Mouse (Mus musculus) myocyte (in vitro differentiated cells): Measurements from ENCODE around the gene Myo5a. TPM values are rescaled to one million over a fixed set of nuclear protein-coding genes. Genes with fewer than 3 reads are reported as not detected.

ENCODE experiments used
- H3K27me3 ChIP-seq: one replicate; pipeline ENCODE4 v1.6.1; 2011; ENCODE audit not compliant: control insufficient read depth, insufficient read depth, insufficient read length
- H3K36me3 ChIP-seq: one replicate; pipeline ENCODE4 v1.6.1; 2011; ENCODE audit not compliant: control insufficient read depth, insufficient read depth
- H3K4me2 ChIP-seq: one replicate; pipeline ENCODE4 v1.6.1; 2011; ENCODE audit warnings: low read depth, control low read depth
- H3K4me3 ChIP-seq: one replicate; pipeline ENCODE4 v1.5.1; 2011; ENCODE audit warnings: mild to moderate bottlenecking, control low read depth, moderate library complexity
- H3K79me2 ChIP-seq: one replicate; pipeline ENCODE4 v1.6.1; 2011; ENCODE audit not compliant: control insufficient read depth, insufficient read depth
- H3ac ChIP-seq: one replicate; pipeline ENCODE4 v1.6.1; 2011; ENCODE audit not compliant: control insufficient read depth, insufficient read length
- CEBPB ChIP-seq: IDR thresholded peaks from 2 replicates; pipeline ENCODE4 v1.6.1; 2011; ENCODE audit warnings: mild to moderate bottlenecking, moderate library complexity; ENCODE audit not compliant: poor library complexity, insufficient read depth, severe bottlenecking
- E2F4 ChIP-seq: IDR thresholded peaks from one replicate; pipeline ENCODE4 v1.6.1; 2011; ENCODE audit warnings: mild to moderate bottlenecking, control low read depth, moderate library complexity; ENCODE audit not compliant: insufficient read depth
- MAX ChIP-seq: IDR thresholded peaks from one replicate; pipeline ENCODE4 v1.6.1; 2011; ENCODE audit warnings: low read depth, mild to moderate bottlenecking, control low read depth
- MYOD1 ChIP-seq, 3 experiments: IDR thresholded peaks; one replicate each; pipeline ENCODE4 v1.6.1; 2011; ENCODE audit warnings: control low read depth in 2 of 3, low read depth in 2 of 3, mild to moderate bottlenecking in 2 of 3, moderate library complexity in 1 of 3; ENCODE audit not compliant: insufficient read length in 2 of 3, control insufficient read depth in 1 of 3
- MYOG ChIP-seq, 3 experiments: IDR thresholded peaks; one replicate each; pipeline ENCODE4 v1.6.1; 2011; ENCODE audit warnings: control low read depth in 2 of 3, low read depth in 2 of 3, mild to moderate bottlenecking in 2 of 3; ENCODE audit not compliant: insufficient read length in 2 of 3, control insufficient read depth in 1 of 3, insufficient read depth in 1 of 3
- POLR2A ChIP-seq: IDR thresholded peaks from one replicate; pipeline ENCODE4 v1.6.1; 2011; ENCODE audit warnings: low read depth, mild to moderate bottlenecking, control low read depth, moderate library complexity; ENCODE audit not compliant: insufficient read length
- POLR2AphosphoS2 ChIP-seq: IDR thresholded peaks from one replicate; pipeline ENCODE4 v1.6.1; 2011; ENCODE audit warnings: low read depth, control low read depth; ENCODE audit not compliant: insufficient read length
- REST ChIP-seq: IDR thresholded peaks from one replicate; pipeline ENCODE4 v1.6.1; 2011; ENCODE audit warnings: mild to moderate bottlenecking, control low read depth, moderate library complexity; ENCODE audit not compliant: insufficient read depth, insufficient read length
- SRF ChIP-seq: IDR thresholded peaks from one replicate; pipeline ENCODE4 v1.6.1; 2011; ENCODE audit warnings: low read depth; ENCODE audit not compliant: control insufficient read depth, insufficient read length
- TCF12 ChIP-seq: IDR thresholded peaks from one replicate; pipeline ENCODE4 v1.6.1; 2011; ENCODE audit warnings: mild to moderate bottlenecking, control low read depth; ENCODE audit not compliant: poor library complexity, insufficient read depth, severe bottlenecking
- TCF3 ChIP-seq: IDR thresholded peaks from one replicate; pipeline ENCODE4 v1.6.1; 2011; ENCODE audit warnings: low read depth, control low read depth; ENCODE audit not compliant: insufficient read length
- USF1 ChIP-seq: IDR thresholded peaks from one replicate; pipeline ENCODE4 v1.6.1; 2011; ENCODE audit warnings: low read depth, mild to moderate bottlenecking, control low read depth, moderate library complexity
- polyA plus RNA-seq: library from polyadenylated mRNA; unstranded; fragments of >200 nt; fragmentation: generic; extraction: Trizol; gene quantifications from one replicate; pipeline ENCODE4 v1.2.1, GENCODE M21; 2012; ENCODE audit warnings: missing spikeins

The Myo5a gene
- polyA plus RNA-seq, 1 experiment: 15.4 TPM

DNA sequence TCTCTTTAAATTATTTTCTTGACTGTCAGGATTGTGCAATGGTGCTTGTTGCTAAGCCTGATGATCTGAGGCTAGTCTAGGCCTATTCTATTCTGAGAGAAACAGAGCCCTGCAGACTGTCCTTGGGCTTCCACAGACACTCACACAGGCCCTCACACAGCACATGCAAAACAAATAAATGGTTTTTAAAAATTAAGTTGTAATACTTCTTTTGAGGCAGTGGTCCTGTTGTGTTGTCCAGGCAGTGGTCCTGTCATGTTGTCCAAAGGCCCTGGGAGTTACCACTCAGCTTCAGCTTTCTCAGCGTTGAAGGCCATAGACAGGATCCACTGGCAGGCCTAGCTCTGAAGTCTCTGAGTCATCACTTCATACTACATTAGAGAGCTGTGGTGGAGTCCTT, 130.7 kb downstream of the Myo5a start:
- no peak overlapping the region for H3K4me2 ChIP-seq
- TF ChIP-seq MYOG (IDR thresholded peaks at IDR 0.05; ENCODE audit: control insufficient read depth in 1 of 3, insufficient read depth in 1 of 3, insufficient read length in 2 of 3, low read depth in 2 of 3): no peak
- no peak for TF ChIP-seq POLR2AphosphoS2
- no peak for TF ChIP-seq TCF3
- no peak for TF ChIP-seq MAX
- no peak for TF ChIP-seq POLR2A
- no peak for TF ChIP-seq TCF12
- no peak for TF ChIP-seq MYOD1 (IDR thresholded peaks at IDR 0.05; ENCODE audit: control insufficient read depth in 1 of 3, insufficient read length in 2 of 3, low read depth in 2 of 3)
- TF ChIP-seq CEBPB: no peak
- TF ChIP-seq USF1: no peak
- TF ChIP-seq E2F4: no peak
- TF ChIP-seq SRF: no peak
- H3K27me3 ChIP-seq: no peaks in the 10 kb centered on the region
- H3K36me3 ChIP-seq: peaks cover 54% of the 10 kb centered on the region
- H3ac ChIP-seq: no peak overlapping the region
- H3K79me2 ChIP-seq: no peaks in the 10 kb centered on the region
- H3K4me3 ChIP-seq: no peak overlapping the region

DNA sequence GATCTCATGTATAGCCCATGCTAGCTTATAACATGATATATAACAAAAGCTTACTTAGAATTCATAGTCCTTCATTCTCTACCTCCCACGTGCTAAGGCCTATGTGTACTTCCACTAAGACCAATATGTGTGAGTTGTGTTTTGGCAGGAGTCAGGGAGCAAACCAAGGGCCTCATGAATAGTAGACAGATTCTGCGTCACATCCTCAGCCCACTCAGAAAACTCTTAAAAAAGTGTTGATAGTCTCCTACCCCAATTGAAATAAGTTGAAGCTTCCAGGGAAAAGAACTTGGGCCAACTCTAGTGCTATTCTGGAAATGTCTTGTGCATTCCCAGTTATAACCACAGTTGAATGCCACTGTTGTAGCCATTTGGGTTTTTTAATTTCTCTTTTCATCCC, 131.2 kb downstream of the Myo5a start:
- Histone ChIP-seq H3K27me3 (no peaks in the 10 kb centered on the region), H3K4me3 (no peak overlapping the region), H3ac (no peak overlapping the region), H3K4me2 (no peak overlapping the region), H3K36me3 (peaks cover 54% of the 10 kb centered on the region), H3K79me2 (no peaks in the 10 kb centered on the region)
- TF ChIP-seq MAX: no peak
- TF ChIP-seq E2F4: no peak
- no peak for TF ChIP-seq REST
- TF ChIP-seq CEBPB: no peak
- TF ChIP-seq USF1: no peak
- no peak for TF ChIP-seq TCF12
- no peak for TF ChIP-seq MYOG (IDR thresholded peaks at IDR 0.05; ENCODE audit: control insufficient read depth in 1 of 3, insufficient read depth in 1 of 3, insufficient read length in 2 of 3, low read depth in 2 of 3)
- no peak for TF ChIP-seq MYOD1 (IDR thresholded peaks at IDR 0.05; ENCODE audit: control insufficient read depth in 1 of 3, insufficient read length in 2 of 3, low read depth in 2 of 3)
- TF ChIP-seq POLR2AphosphoS2: no peak
- TF ChIP-seq POLR2A: no peak
- no peak for TF ChIP-seq TCF3

- H3K36me3 ChIP-seq: peaks cover 38% of the 10 kb centered on the region
- no peak for TF ChIP-seq TCF3
- no peak for TF ChIP-seq SRF
- no peak for TF ChIP-seq E2F4
- no peak for TF ChIP-seq POLR2A
- no peak for TF ChIP-seq CEBPB
- no peak for TF ChIP-seq REST
- TF ChIP-seq MYOG (IDR thresholded peaks at IDR 0.05; ENCODE audit: control insufficient read depth in 1 of 3, insufficient read depth in 1 of 3, insufficient read length in 2 of 3, low read depth in 2 of 3): no peak
- no peak for TF ChIP-seq MYOD1 (IDR thresholded peaks at IDR 0.05; ENCODE audit: control insufficient read depth in 1 of 3, insufficient read length in 2 of 3, low read depth in 2 of 3)
- no peak for TF ChIP-seq TCF12
- no peak for TF ChIP-seq MAX
- no peak overlapping the region for H3ac ChIP-seq
- no peaks in the 10 kb centered on the region for H3K79me2 ChIP-seq
- no peaks in the 10 kb centered on the region for H3K27me3 ChIP-seq
- H3K4me2 ChIP-seq: no peak overlapping the region
- H3K4me3 ChIP-seq: no peak overlapping the region
Observed at GRCm38 (mm10) chr9:75209246-75209645, 138.4 kb downstream of the Myo5a start.

GRCm38 (mm10) chr9:75210269-75210668, 139.5 kb downstream of the Myo5a start:
- Histone ChIP-seq H3K36me3 (peaks cover 40% of the 10 kb centered on the region), H3K4me3 (no peak overlapping the region), H3ac (no peak overlapping the region), H3K27me3 (no peaks in the 10 kb centered on the region), H3K4me2 (no peak overlapping the region), H3K79me2 (no peaks in the 10 kb centered on the region)
- TF ChIP-seq MYOG (IDR thresholded peaks at IDR 0.05; ENCODE audit: control insufficient read depth in 1 of 3, insufficient read depth in 1 of 3, insufficient read length in 2 of 3, low read depth in 2 of 3) (no peak), E2F4 (no peak), POLR2A (no peak), SRF (no peak), MAX (no peak), POLR2AphosphoS2 (no peak), TCF12 (no peak), MYOD1 (IDR thresholded peaks at IDR 0.05; ENCODE audit: control insufficient read depth in 1 of 3, insufficient read length in 2 of 3, low read depth in 2 of 3) (no peak), CEBPB (no peak), TCF3 (no peak), REST (no peak), USF1 (no peak)
